Mouse (Mus musculus): ENCODE measurements at regions not wholly inside any gene's neighbourhood (a gene's known extent, or its start where the extent isn't known, plus 50 kb on each side); places are given as distances from the start of the nearest gene placed in this dataset.

- 60% methylated on average over 2 of the region's 2 CpGs for WGBS
- Histone ChIP-seq H3K9me3 (ENCODE audit: control insufficient read depth) (no peaks in the 10 kb centered on the region), H3K4me2 (replicated peaks; ENCODE audit: low read depth) (no peak overlapping the region), H3K9ac (ENCODE audit: low read depth, low read length) (no peak overlapping the region), H3K27me3 (replicated peaks; ENCODE audit: control insufficient read depth, insufficient read depth, low read length) (no peaks in the 10 kb centered on the region), H3K4me1 (replicated peaks; ENCODE audit: control insufficient read depth, insufficient read depth, low read length) (no peaks in the 10 kb centered on the region), H3K36me3 (ENCODE audit: control insufficient read depth, insufficient read depth) (no peaks in the 10 kb centered on the region), H3K27ac (ENCODE audit: low read depth, low read length) (no peak overlapping the region), H3K4me3 (ENCODE audit: low read depth, low read length) (no peak overlapping the region)
- ATAC-seq = no peak
- TF ChIP-seq CTCF (IDR thresholded peaks at IDR 0.05; ENCODE audit: low read depth) = no peak
Measured at GRCm38 (mm10) chr17:69686383-69686782, 247.3 kb downstream of the Akain1 start.

- 80% methylated on average over 3 of the region's 3 CpGs for WGBS
- no peaks in the 10 kb centered on the region for H3K36me3 ChIP-seq (ENCODE audit: control insufficient read depth, insufficient read depth)
- H3K27me3 ChIP-seq (replicated peaks; ENCODE audit: control insufficient read depth, insufficient read depth, low read length) = no peaks in the 10 kb centered on the region
- no peak for ATAC-seq
- no peaks in the 10 kb centered on the region for H3K9me3 ChIP-seq (ENCODE audit: control insufficient read depth)
- no peak overlapping the region for H3K4me3 ChIP-seq (ENCODE audit: low read depth, low read length)
- no peak overlapping the region for H3K4me2 ChIP-seq (replicated peaks; ENCODE audit: low read depth)
- H3K4me1 ChIP-seq (replicated peaks; ENCODE audit: control insufficient read depth, insufficient read depth, low read length) = no peaks in the 10 kb centered on the region
- no peak overlapping the region for H3K9ac ChIP-seq (ENCODE audit: low read depth, low read length)
- no peak for TF ChIP-seq CTCF (IDR thresholded peaks at IDR 0.05; ENCODE audit: low read depth)
- no peak overlapping the region for H3K27ac ChIP-seq (ENCODE audit: low read depth, low read length)
Measured at GRCm38 (mm10) chr17:69695341-69695740, 256.2 kb downstream of the Akain1 start.

GRCm38 (mm10) chr17:69727325-69727724, 241.5 kb upstream of the Dlgap1 start:
- H3K27ac ChIP-seq (ENCODE audit: low read depth, low read length) = no peak overlapping the region
- H3K9ac ChIP-seq (ENCODE audit: low read depth, low read length) = no peak overlapping the region
- no peaks in the 10 kb centered on the region for H3K4me1 ChIP-seq (replicated peaks; ENCODE audit: control insufficient read depth, insufficient read depth, low read length)
- no peak overlapping the region for H3K4me2 ChIP-seq (replicated peaks; ENCODE audit: low read depth)
- no peak overlapping the region for H3K4me3 ChIP-seq (ENCODE audit: low read depth, low read length)
- ATAC-seq = no peak
- no peaks in the 10 kb centered on the region for H3K36me3 ChIP-seq (ENCODE audit: control insufficient read depth, insufficient read depth)
- no peak for TF ChIP-seq CTCF (IDR thresholded peaks at IDR 0.05; ENCODE audit: low read depth)
- 86% methylated on average over 4 of the region's 4 CpGs for WGBS
- H3K27me3 ChIP-seq (replicated peaks; ENCODE audit: control insufficient read depth, insufficient read depth, low read length) = no peaks in the 10 kb centered on the region
- no peaks in the 10 kb centered on the region for H3K9me3 ChIP-seq (ENCODE audit: control insufficient read depth)

GRCm38 (mm10) chr17:69732981-69733380, 235.9 kb upstream of the Dlgap1 start:
- H3K9me3 ChIP-seq (ENCODE audit: control insufficient read depth) = no peaks in the 10 kb centered on the region
- H3K9ac ChIP-seq (ENCODE audit: low read depth, low read length) = no peak overlapping the region
- ATAC-seq = no peak
- H3K27ac ChIP-seq (ENCODE audit: low read depth, low read length) = no peak overlapping the region
- WGBS = 90% methylated on average over 11 of the region's 11 CpGs
- no peak for TF ChIP-seq CTCF (IDR thresholded peaks at IDR 0.05; ENCODE audit: low read depth)
- no peak overlapping the region for H3K4me2 ChIP-seq (replicated peaks; ENCODE audit: low read depth)
- no peaks in the 10 kb centered on the region for H3K36me3 ChIP-seq (ENCODE audit: control insufficient read depth, insufficient read depth)
- no peaks in the 10 kb centered on the region for H3K4me1 ChIP-seq (replicated peaks; ENCODE audit: control insufficient read depth, insufficient read depth, low read length)
- H3K4me3 ChIP-seq (ENCODE audit: low read depth, low read length) = no peak overlapping the region
- H3K27me3 ChIP-seq (replicated peaks; ENCODE audit: control insufficient read depth, insufficient read depth, low read length) = no peaks in the 10 kb centered on the region

GRCm38 (mm10) chr17:69736379-69737096, 232.3 kb upstream of the Dlgap1 start:
- Histone ChIP-seq H3K27ac (ENCODE audit: low read depth, low read length) (no peak overlapping the region), H3K9me3 (ENCODE audit: control insufficient read depth) (no peaks in the 10 kb centered on the region), H3K36me3 (ENCODE audit: control insufficient read depth, insufficient read depth) (no peaks in the 10 kb centered on the region), H3K4me2 (replicated peaks; ENCODE audit: low read depth) (no peak overlapping the region), H3K9ac (ENCODE audit: low read depth, low read length) (no peak overlapping the region), H3K4me1 (replicated peaks; ENCODE audit: control insufficient read depth, insufficient read depth, low read length) (no peaks in the 10 kb centered on the region), H3K27me3 (replicated peaks; ENCODE audit: control insufficient read depth, insufficient read depth, low read length) (no peaks in the 10 kb centered on the region), H3K4me3 (ENCODE audit: low read depth, low read length) (no peak overlapping the region)
- WGBS = 55% methylated on average over 4 of the region's 4 CpGs
- ATAC-seq = no peak
- no peak for TF ChIP-seq CTCF (IDR thresholded peaks at IDR 0.05; ENCODE audit: low read depth)

- Histone ChIP-seq H3K27ac (ENCODE audit: low read depth, low read length) (no peak overlapping the region), H3K36me3 (ENCODE audit: control insufficient read depth, insufficient read depth) (no peaks in the 10 kb centered on the region), H3K4me1 (replicated peaks; ENCODE audit: control insufficient read depth, insufficient read depth, low read length) (no peaks in the 10 kb centered on the region), H3K9ac (ENCODE audit: low read depth, low read length) (no peak overlapping the region), H3K4me3 (ENCODE audit: low read depth, low read length) (no peak overlapping the region), H3K9me3 (ENCODE audit: control insufficient read depth) (no peaks in the 10 kb centered on the region), H3K4me2 (replicated peaks; ENCODE audit: low read depth) (no peak overlapping the region), H3K27me3 (replicated peaks; ENCODE audit: control insufficient read depth, insufficient read depth, low read length) (no peaks in the 10 kb centered on the region)
- ATAC-seq = no peak
- no peak for TF ChIP-seq CTCF (IDR thresholded peaks at IDR 0.05; ENCODE audit: low read depth)
- 82% methylated on average over 8 of the region's 8 CpGs for WGBS
Measured at GRCm38 (mm10) chr17:69769002-69769421, 199.9 kb upstream of the Dlgap1 start.

Data from intestine, postnatal 0 days (tissue).